Mouse (Mus musculus) cerebellum, adult 2 months (tissue): ENCODE measurements around the gene Sipa1. TPM values are rescaled to one million over a fixed set of nuclear protein-coding genes. Genes with fewer than 3 reads are reported as not detected.

ENCODE experiments used
- DNase-seq, 2 experiments: peaks; one replicate each; pipeline ENCODE4 v3.0.0; 2021
- H3K27ac ChIP-seq: fragments of 200-500 bp; 2 replicates; pipeline ENCODE4 v1.5.1; 2012; ENCODE audit warnings: low read length, control low read depth, inconsistent platforms; ENCODE audit not compliant: insufficient read depth
- H3K27me3 ChIP-seq: fragments of 200-500 bp; 2 replicates; pipeline ENCODE4 v1.6.1; 2012; ENCODE audit warnings: inconsistent platforms, mild to moderate bottlenecking, low read length, moderate library complexity; ENCODE audit not compliant: control insufficient read depth, insufficient read depth
- H3K4me1 ChIP-seq: fragments of 200-500 bp; 2 replicates; pipeline ENCODE4 v1.6.1; 2011; ENCODE audit warnings: low read length; ENCODE audit not compliant: control insufficient read depth, insufficient read depth
- H3K4me3 ChIP-seq: fragments of 200-500 bp; replicated peaks from 2 replicates; pipeline ENCODE3; 2011; ENCODE audit warnings: mild to moderate bottlenecking, low read depth, low read length, control low read depth; ENCODE audit not compliant: insufficient read depth
- CTCF ChIP-seq: fragments of 200-500 bp; IDR thresholded peaks from 2 replicates; pipeline ENCODE4 v1.5.1; 2011; ENCODE audit warnings: low read depth, mild to moderate bottlenecking, control low read depth, low read length, moderate library complexity, borderline replicate concordance; ENCODE audit not compliant: insufficient read depth
- POLR2A ChIP-seq: fragments of 200-500 bp; IDR thresholded peaks from 2 replicates; pipeline ENCODE4 v1.6.1; 2011; ENCODE audit warnings: low read length, control low read depth, borderline replicate concordance; ENCODE audit not compliant: insufficient read depth
- WGBS: fragments of 180-500 bp; shearing (Covaris S2); methylation state at CpG from one replicate; pipeline ENCODE4 v1.1.7; 2018; 5-methylcytosine and 5-hydroxymethylcytosine counted together
- polyA plus RNA-seq: library from polyadenylated mRNA; depleted of rRNA; stranded (reverse); fragments of >200 nt; gene quantifications from 2 replicates; pipeline ENCODE4 v1.2.3, GENCODE M21; 2012

Gene Sipa1
- polyA plus RNA-seq, 1 experiment, result 14.8 TPM

DNA sequence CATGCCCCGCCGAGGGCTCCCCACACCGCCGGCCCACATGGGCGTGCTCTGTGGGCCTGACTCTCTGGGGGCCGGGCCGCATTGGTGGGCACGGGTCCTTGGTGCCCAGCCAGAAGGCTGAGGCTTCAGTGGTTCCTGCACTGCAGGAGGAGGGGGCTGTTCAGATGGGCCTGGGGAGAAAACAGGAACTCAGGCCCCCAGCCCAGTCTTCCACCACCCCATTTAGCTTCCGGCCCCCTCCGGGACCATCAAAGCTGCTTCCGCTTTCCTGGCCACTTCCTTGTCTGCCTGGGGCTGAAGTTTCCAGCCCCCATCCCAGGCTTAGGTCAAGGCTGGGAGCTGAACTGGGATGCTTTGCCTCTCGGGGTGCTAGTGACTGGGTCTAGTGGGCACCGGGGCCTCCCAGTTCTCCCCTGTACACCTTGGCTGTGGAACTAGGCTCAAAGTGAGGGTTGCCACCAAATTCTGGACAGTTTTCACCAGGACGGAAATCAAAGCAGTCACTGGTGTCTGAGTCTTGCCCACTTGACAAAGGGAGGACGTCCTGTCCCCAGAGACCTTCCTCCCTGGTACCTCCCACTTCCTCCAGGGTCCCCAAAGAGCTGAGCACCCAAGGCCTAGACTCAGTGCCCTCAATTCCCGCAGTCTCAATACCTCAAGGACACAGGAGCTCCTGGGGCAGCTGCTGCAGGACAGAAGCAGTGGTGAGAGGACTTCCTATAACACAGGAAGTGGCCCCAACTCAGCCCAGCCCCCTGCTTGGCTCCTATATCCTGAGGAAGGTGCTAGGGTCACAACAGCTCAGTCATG is 2.4 kb downstream of the Sipa1 start:
- H3K4me1 ChIP-seq, result peaks cover 4% of the 10 kb centered on the region; the same call in 1 of the 2 replicates
- H3K27me3 ChIP-seq, result no peaks in the 10 kb centered on the region
- TF ChIP-seq POLR2A, result no peak
- TF ChIP-seq CTCF, result no peak
- H3K4me3 ChIP-seq, result no peak overlapping the region
- no peak overlapping the region for H3K27ac ChIP-seq
- WGBS, result 80% methylated on average over 16 of the region's 16 CpGs
- DNase-seq, result no peak

DNA sequence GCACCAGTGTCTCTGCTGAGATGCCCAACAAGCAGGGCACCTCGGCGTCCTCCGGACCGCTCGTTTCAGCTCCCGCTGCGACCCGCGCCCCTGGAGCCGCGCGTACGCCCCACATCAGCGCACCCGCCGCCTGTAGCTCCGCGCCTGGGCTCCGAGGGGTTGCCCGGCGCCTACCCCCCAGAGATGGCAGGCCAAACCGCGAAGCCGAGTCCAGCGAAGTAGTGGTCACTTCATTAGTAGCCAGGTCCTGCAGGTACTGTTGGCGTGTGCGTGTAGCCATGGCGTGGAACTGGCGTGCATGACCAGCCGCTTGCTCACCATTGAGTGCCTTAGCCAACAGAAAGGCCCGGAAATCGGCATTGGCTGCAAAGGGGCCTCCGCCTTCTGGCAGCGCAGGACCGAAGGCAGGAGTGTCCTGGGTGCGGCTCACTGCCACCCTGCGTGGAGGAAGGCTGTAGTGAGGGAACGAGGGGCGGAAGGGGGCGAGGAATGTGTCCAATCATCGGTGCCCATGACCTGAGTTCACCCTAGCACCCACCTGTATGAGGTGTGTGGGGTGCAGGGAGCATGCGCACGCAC is 8.7 kb downstream of the Sipa1 start:
- 8% methylated on average over 43 of the region's 43 CpGs for WGBS

DNA sequence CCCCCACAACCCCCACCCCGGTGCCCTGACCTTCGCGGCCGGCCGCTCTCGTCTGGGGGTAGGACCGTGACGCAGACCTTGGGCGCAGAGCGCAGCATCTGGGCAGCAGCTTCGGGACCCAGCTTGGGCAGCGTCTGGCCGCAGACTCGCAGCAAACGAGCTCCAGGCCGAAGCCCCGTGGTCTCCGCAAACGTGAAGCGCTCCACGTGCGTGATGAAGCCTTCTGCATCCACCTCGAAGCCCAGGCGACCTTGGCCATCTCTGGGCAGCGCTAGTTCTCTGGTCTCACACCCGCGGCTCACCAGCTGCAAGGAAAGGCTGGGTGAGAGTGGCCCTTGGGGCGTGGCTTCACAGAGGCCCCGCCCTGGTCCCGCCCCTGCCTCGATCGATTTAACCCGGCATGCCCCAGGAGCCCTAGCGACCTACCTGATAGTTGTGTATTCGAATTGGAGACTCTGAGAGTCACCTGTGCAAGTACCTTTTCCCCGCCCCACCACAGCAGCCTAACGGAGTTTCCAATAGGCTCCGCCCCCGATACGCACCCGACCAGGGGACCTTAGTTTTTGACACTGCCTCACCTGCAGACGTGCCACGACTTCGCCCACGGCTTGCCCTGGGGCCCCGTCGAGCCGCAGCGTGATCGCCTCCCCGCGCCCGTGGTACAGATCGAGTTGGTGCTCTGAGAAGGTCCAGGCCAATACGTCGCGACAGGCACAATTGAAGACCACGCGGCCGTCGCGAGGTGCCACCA is 9.4 kb downstream of the Sipa1 start:
- DNase-seq, result no peak
- H3K27ac ChIP-seq, result no peak overlapping the region
- TF ChIP-seq CTCF, result no peak
- TF ChIP-seq POLR2A, result no peak
- H3K4me1 ChIP-seq, result peaks cover 3% of the 10 kb centered on the region; the same call in 1 of the 2 replicates
- whole genome bisulfite sequencing, result 7% methylated on average over 61 of the region's 62 CpGs
- H3K27me3 ChIP-seq, result 0 out of 2 replicates have a peak, but pooled peaks cover 2% of the 10 kb centered on the region
- peak overlapping the region; percentile 56 for H3K4me3 ChIP-seq

More for the DNA sequence above, 8.7 kb downstream of the Sipa1 start:
- peaks cover 3% of the 10 kb centered on the region; the same call in 1 of the 2 replicates for H3K4me1 ChIP-seq
- no peak for DNase-seq
- no peak overlapping the region for H3K27ac ChIP-seq
- TF ChIP-seq CTCF, result no peak
- TF ChIP-seq POLR2A, result no peak
- H3K4me3 ChIP-seq, result peak overlapping the region; percentile 56
- 0 out of 2 replicates have a peak, but pooled peaks cover 2% of the 10 kb centered on the region for H3K27me3 ChIP-seq

DNA sequence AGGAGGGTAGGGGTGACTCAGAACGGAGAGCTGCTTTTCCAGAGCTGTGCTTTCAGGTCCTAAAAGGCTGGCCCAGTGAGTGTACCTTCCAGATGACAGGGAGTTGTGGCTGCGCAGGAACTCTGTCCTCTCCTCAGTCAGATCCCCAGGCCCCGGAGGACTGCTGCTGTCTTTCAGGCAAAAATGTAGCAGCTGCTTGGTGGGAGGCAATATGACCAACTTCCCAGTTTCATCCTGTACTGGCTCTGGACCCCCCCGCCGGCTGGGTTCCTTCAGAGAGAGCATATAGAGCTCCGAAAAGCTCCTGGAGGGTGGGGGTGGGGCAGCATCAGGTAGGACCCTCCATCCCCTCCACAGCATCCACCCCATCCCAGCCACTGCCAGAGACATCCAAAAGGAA is 10.9 kb downstream of the Sipa1 start:
- 88% methylated on average over 6 of the region's 6 CpGs for WGBS
- TF ChIP-seq POLR2A (no peak), CTCF (no peak)
- H3K27ac ChIP-seq, result no peak overlapping the region
- 0 out of 2 replicates have a peak, but pooled peaks cover 2% of the 10 kb centered on the region for H3K27me3 ChIP-seq
- peaks cover 6% of the 10 kb centered on the region for H3K4me1 ChIP-seq
- no peak for DNase-seq
- H3K4me3 ChIP-seq, result no peak overlapping the region

DNA sequence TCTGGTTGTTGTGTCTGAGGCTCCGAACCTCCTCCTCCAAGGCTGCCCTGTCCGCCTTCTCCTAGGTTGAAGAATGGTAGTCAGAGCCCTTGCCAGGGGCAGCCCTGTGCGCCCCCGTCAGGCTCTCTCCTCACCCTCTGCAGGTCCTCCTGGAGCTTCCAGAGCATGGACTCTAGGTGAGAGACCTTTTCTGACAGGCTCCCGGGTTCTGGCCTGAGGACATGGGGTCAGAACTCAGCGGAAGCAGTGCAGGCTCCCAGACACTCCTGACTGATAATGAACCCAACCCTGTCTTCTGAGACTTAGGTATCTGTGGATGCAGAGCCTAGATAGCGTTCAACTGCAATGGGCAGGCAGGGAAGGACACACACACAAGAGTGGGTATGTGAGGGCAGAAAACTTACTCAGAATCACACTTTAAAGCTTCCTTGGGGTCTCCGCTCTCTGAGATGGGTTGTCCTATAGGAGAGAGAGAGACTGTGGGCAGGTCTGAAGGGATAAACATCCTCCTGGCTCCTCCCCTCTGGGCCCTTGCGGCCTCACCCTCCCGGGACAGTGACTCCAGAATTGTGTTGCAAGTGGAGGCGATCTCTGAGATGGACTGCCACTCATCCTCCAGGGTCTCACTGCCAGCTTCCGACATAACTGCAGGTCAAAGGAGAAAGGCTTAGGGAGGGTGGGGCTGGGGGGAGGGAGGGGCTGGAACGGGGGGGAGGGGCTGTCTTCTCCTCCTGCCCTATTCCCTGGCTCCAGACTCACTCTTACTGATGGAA is 11.8 kb downstream of the Sipa1 start:
- peaks cover 6% of the 10 kb centered on the region for H3K4me1 ChIP-seq
- 66% methylated on average over 13 of the region's 13 CpGs for WGBS
- DNase-seq, result no peak
- 0 out of 2 replicates have a peak, but pooled peaks cover 2% of the 10 kb centered on the region for H3K27me3 ChIP-seq
- H3K4me3 ChIP-seq, result no peak overlapping the region
- no peak overlapping the region for H3K27ac ChIP-seq
- TF ChIP-seq CTCF (no peak), POLR2A (no peak)

DNA sequence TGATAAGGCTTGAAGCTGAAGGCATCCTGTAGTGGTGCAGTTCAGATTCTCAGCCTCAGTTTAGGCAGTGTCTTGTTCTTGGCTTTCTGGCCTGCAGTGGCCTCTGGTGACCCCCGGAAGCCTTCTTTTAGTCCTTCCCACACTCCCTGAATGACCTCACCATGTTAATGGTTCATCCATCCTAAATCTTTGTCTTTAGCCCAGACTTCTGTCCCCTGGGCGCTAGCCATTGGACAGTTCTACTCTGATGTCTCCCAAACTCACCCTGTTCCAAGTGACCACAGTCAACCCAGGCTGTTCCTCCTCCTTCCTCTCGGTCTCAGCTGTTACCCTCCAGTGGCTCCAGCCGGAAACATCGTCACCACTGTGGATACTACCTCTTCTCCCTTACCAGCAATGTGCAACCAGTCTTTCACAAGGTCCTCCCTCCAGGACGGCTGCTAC is 14.2 kb downstream of the Sipa1 start:
- TF ChIP-seq POLR2A (no peak), CTCF (no peak)
- no peak overlapping the region for H3K4me3 ChIP-seq
- 71% methylated on average over 6 of the region's 6 CpGs for WGBS
- H3K27ac ChIP-seq, result no peak overlapping the region
- DNase-seq, result no peak
- no peaks in the 10 kb centered on the region for H3K27me3 ChIP-seq
- H3K4me1 ChIP-seq, result peaks cover 6% of the 10 kb centered on the region
